Mouse (Mus musculus) lung, embryonic 16.5 days (tissue): Measurements from ENCODE around the gene Ankmy2. TPM values are rescaled to one million over a fixed set of nuclear protein-coding genes. Genes with fewer than 3 reads are reported as not detected.
A peak's percentile ranks its signal among the peaks of the same experiment; 100 is the strongest.
"Not testable (repeated sequence)": the region's sequence is repeated elsewhere in the genome, so short reads cannot be mapped to it uniquely, and the experiment has no call there.

Experiments used
- ATAC-seq: fragments of 200-750 bp; cut with Nextera tagmentation; 2 replicates; pipeline ENCODE4 v1.8.0; 2017; ENCODE audit warnings: low read depth, mild to moderate bottlenecking, moderate library complexity
- H3K27ac ChIP-seq: fragments of 300-500 bp; sonication (generic); 2 replicates; pipeline ENCODE4 v1.5.1; 2014; ENCODE audit warnings: mild to moderate bottlenecking, control low read depth, low read length
- H3K27me3 ChIP-seq: fragments of 300-500 bp; sonication (generic); 2 replicates; pipeline ENCODE4 v1.6.1; 2014; ENCODE audit warnings: low read depth, low read length, mixed read lengths; ENCODE audit not compliant: control insufficient read depth, insufficient read depth
- H3K36me3 ChIP-seq: fragments of 300-500 bp; sonication (generic); 2 replicates; pipeline ENCODE4 v1.6.1; 2014; ENCODE audit warnings: low read length; ENCODE audit not compliant: control insufficient read depth, insufficient read depth
- H3K4me1 ChIP-seq: fragments of 300-500 bp; sonication (generic); replicated peaks from 2 replicates; pipeline ENCODE4 v1.6.1; 2014; ENCODE audit warnings: low read length, mixed read lengths; ENCODE audit not compliant: control insufficient read depth, insufficient read depth
- H3K4me2 ChIP-seq: fragments of 300-500 bp; sonication (generic); 2 replicates; pipeline ENCODE4 v1.6.1; 2014; ENCODE audit warnings: low read depth, low read length, control low read depth
- H3K4me3 ChIP-seq: fragments of 300-500 bp; sonication (generic); 2 replicates; pipeline ENCODE4 v1.5.1; 2014; ENCODE audit warnings: mild to moderate bottlenecking, low read length, control low read depth
- H3K9ac ChIP-seq: fragments of 300-500 bp; sonication (generic); 2 replicates; pipeline ENCODE4 v1.6.1; 2014; ENCODE audit warnings: low read length, control low read depth
- H3K9me3 ChIP-seq: fragments of 300-500 bp; sonication (generic); 2 replicates; pipeline ENCODE4 v1.6.1; 2016; ENCODE audit warnings: low read length; ENCODE audit not compliant: control insufficient read depth
- whole genome bisulfite sequencing: fragments of 180-500 bp; shearing (Covaris S2); extraction: QIAGEN DNeasy Blood & Tissue Kit; methylation state at CpG from one replicate; pipeline ENCODE4 v1.1.7; 2014; 5-methylcytosine and 5-hydroxymethylcytosine counted together
- polyA plus RNA-seq: library from polyadenylated mRNA; unstranded; fragments of >200 nt; fragmentation: Nextera tagmentation; extraction: Ambion mirVana; gene quantifications from 2 replicates; pipeline ENCODE4 v1.2.1, GENCODE M21; 2015

The Ankmy2 gene
- polyA plus RNA-seq, 1 experiment from 2014 or later: 39.2 TPM

DNA sequence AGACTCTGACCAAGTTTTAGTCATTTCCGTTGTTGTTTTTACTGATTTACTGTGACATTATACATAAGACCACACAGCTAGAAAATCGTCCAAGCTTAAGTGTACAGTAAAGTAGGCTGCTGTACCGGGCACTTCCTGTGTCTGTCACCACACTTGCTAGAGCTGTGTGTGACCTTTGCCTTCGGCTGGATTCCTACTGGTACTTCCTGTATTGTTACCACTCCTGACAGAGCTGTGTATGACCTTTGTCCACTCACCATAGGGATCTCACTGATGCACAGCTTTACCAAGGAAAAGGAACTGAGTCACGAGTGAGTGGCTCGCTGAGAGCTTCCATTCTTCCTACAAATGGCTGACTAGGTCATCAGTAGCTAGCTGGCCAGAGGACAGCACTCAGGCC is 30.2 kb downstream of the Ankmy2 start:
- Histone ChIP-seq H3K4me2 (no peak overlapping the region), H3K4me3 (no peak overlapping the region), H3K27me3 (no peaks in the 10 kb centered on the region), H3K4me1 (no peaks in the 10 kb centered on the region), H3K27ac (no peak overlapping the region), H3K9me3 (no peaks in the 10 kb centered on the region), H3K9ac (no peak overlapping the region), H3K36me3 (peaks cover 36% of the 10 kb centered on the region)
- WGBS: 63% methylated on average over 6 of the region's 6 CpGs
- ATAC-seq: no peak

DNA sequence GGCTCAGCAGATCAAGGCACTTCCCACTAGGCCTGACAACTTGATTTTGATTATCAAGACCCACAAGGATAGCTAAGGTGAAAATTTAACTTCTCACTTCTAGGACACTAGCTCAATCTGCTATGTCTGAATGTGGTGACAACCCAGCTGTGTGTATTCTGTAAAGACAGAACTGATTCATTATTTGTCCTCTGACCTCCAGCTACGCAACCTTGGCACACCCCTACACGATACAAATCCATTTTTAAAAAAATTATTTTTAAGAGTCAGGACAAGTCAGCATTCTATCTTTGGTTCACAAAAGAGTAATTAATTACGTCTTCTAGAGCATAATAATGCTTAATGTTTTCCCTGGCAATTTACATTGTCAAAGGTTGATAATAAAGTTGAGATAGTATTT is 32.7 kb downstream of the Ankmy2 start:
- H3K4me1 ChIP-seq: no peaks in the 10 kb centered on the region
- H3K9ac ChIP-seq: no peak overlapping the region
- no peaks in the 10 kb centered on the region for H3K27me3 ChIP-seq
- H3K4me3 ChIP-seq: no peak overlapping the region
- no peak overlapping the region for H3K4me2 ChIP-seq
- H3K27ac ChIP-seq: no peak overlapping the region
- WGBS: 91% methylated on average over 3 of the region's 3 CpGs
- no peaks in the 10 kb centered on the region for H3K9me3 ChIP-seq
- no peak for ATAC-seq
- peaks cover 45% of the 10 kb centered on the region for H3K36me3 ChIP-seq

DNA sequence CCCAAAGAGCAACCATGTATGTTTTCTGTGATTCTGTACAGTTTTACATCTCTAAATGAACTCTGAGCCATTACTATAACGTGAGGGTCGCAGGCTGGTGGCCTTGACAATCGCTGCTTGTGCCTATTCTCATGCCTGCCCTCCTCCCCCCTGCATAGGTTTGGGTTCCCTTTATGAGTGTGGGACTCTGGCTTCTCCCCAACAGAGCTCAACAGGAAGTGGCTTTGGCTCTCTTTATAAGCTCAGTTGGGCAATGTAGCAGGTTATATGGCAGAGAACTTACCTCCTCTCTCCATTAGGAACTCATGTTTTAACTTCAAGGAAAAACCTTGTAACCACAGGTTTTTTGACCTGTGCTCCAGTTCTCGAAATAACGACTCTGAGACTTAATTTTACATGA is 33.4 kb downstream of the Ankmy2 start:
- Histone ChIP-seq H3K9ac (no peak overlapping the region), H3K27me3 (no peaks in the 10 kb centered on the region), H3K27ac (no peak overlapping the region), H3K4me1 (no peaks in the 10 kb centered on the region), H3K36me3 (peaks cover 49% of the 10 kb centered on the region), H3K9me3 (no peaks in the 10 kb centered on the region), H3K4me2 (no peak overlapping the region), H3K4me3 (no peak overlapping the region)
- WGBS: 85% methylated on average over 5 of the region's 5 CpGs
- ATAC-seq: no peak

DNA sequence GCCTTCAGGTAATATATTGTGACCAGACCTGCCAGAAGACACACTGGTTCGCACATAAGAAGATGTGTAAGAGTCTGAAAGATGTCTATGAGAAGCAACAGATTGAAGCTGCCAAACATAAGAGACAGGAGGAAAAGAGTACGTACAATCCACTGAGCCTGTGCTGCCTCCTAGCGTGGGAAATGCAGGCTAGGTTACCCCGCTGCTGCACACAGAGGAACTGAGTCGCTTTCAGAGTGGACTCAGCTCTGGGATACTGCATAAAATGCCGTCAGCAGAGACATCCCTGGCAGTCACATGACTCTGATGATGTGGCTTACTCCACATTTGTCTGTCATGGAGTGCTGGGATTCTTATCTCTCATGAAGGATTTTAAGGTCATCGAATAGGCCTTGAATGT is 38.1 kb downstream of the Ankmy2 start:
- Histone ChIP-seq H3K9ac (no peak overlapping the region), H3K4me2 (no peak overlapping the region), H3K4me1 (no peaks in the 10 kb centered on the region), H3K36me3 (peaks cover 54% of the 10 kb centered on the region), H3K27me3 (no peaks in the 10 kb centered on the region), H3K9me3 (peaks cover 15% of the 10 kb centered on the region), H3K4me3 (no peak overlapping the region), H3K27ac (no peak overlapping the region)
- ATAC-seq: no peak
- 92% methylated on average over 7 of the region's 7 CpGs for WGBS

DNA sequence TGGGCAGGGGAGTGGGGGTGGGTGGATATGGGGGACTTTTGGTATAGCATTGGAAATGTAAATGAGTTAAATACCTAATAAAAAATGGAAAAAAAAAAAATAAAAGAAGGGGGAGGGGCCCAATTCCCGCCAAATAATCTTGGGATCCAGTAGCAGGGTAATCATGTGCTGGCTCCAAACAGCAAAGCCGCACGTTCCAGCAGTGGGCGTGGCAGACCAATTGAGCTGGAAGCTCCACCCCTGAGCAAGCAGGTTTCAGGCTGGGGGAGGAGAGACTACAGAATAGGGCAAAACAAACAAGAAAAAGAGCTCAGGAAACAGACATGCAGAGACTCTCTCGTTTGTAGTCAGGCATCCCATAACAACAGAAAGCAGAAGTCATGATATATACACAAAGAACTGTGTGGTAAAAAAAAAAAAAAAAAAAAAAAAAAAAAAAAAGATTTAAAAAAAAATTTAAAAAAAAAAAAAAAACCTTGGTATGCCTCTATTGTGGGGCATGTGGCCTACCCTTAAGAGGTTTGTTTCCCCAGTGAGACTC is 48.7 kb downstream of the Ankmy2 start:
- 47% methylated on average over 5 of the region's 5 CpGs for WGBS

DNA sequence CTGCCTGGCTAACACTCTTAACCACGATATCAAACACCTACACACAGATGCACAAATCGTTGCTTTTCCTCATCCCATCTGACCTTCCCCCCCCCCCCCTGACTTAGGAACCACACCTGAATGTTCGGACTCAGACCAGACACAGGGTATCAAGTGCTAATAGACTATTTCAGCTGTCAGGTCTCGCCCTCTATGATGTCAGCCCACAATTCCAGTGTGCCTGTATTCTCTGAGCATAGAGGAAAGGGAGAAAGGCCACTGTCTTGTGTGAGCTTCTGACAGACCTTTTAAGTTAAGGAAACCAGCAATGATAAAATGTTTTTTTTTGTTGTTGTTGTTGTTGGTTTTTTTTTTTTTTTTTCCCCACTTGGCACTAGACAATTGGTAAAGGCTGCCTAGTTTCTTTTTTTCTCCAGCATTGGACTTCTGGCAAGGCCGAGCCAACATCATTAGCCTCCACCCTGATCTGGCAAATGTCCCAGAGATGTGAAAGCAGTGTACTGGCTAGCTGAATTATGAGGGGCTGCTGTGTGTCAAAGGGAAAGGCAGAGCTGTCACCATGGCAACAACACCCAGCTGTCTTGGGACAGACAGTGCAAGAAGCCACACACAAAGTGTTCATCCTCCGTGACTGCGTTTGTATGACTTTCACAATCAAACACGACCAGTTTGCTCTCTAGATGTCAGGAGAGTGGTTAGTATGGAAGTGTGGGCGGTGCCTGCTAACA is 50.3 kb downstream of the Ankmy2 start:
- no peaks in the 10 kb centered on the region for H3K27me3 ChIP-seq
- 48% methylated on average over 9 of the region's 9 CpGs for WGBS

More for the DNA sequence above, 48.7 kb downstream of the Ankmy2 start:
- not testable (repeated sequence) for H3K4me1 ChIP-seq, H3K4me2 ChIP-seq, H3K4me3 ChIP-seq, H3K9me3 ChIP-seq, H3K36me3 ChIP-seq, H3K27ac ChIP-seq, H3K9ac ChIP-seq, H3K27me3 ChIP-seq
- peak; percentile 20; the same call in 1 of the 2 replicates for ATAC-seq

DNA sequence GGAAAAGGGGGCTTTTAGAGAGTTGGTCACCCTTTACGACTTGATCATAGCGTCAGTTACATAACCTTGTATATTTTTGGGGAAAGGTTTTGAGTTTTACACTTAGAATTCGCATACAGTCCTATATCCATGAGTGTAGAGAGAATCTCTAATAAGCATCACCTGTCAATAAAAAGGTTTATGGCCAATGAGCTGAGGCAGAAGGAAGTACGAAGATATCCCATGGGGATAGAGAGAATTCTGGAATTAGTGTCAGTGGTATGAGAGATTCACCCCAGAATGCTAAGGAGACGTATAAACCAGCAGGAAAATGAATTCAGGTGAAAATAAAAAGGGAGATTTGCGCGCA is 50.9 kb downstream of the Ankmy2 start:
- H3K36me3 ChIP-seq: no peaks in the 10 kb centered on the region
- H3K4me3 ChIP-seq: peak overlapping the region; percentile 24; the same call in 1 of the 2 replicates
- H3K4me1 ChIP-seq: peaks cover 7% of the 10 kb centered on the region; the same call in 1 of the 2 replicates
- no peaks in the 10 kb centered on the region for H3K9me3 ChIP-seq
- H3K9ac ChIP-seq: no peak overlapping the region
- ATAC-seq: no peak
- no peak overlapping the region for H3K27ac ChIP-seq
- H3K27me3 ChIP-seq: no peaks in the 10 kb centered on the region
- 73% methylated on average over 7 of the region's 7 CpGs for WGBS
- peak overlapping the region; percentile 47 for H3K4me2 ChIP-seq

More for the DNA sequence above, 50.3 kb downstream of the Ankmy2 start:
- Histone ChIP-seq H3K9ac (no peak overlapping the region), H3K4me2 (peak overlapping the region; percentile 47), H3K4me1 (peaks cover 7% of the 10 kb centered on the region; the same call in 1 of the 2 replicates), H3K27ac (no peak overlapping the region), H3K9me3 (no peaks in the 10 kb centered on the region), H3K36me3 (no peaks in the 10 kb centered on the region), H3K4me3 (peak overlapping the region; percentile 24)
- peak; percentile 96 for ATAC-seq

DNA sequence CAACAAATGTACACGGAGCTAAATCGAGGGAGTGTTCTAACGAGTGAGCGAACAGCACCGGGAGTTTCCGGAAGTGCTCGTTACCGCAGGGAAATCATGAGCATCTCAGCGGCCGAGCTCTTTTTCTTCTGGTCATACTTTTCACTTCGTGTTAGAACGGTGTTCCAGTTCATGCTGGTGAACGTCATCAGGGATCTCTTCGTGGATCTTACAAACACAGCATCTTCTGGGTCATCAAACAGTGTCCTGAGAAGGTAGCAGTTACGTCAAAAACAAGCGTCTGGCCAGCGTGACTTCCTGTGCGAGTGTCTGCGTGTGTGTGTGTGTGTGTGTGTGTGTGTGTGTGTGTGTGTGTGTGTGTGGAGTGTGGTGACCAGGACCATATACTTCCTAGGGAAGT is 51.5 kb downstream of the Ankmy2 start:
- Histone ChIP-seq H3K9ac (no peak overlapping the region), H3K4me3 (no peak overlapping the region), H3K9me3 (no peaks in the 10 kb centered on the region), H3K36me3 (no peaks in the 10 kb centered on the region), H3K27me3 (no peaks in the 10 kb centered on the region), H3K4me1 (peaks cover 7% of the 10 kb centered on the region; the same call in 1 of the 2 replicates), H3K4me2 (no peak overlapping the region), H3K27ac (no peak overlapping the region)
- WGBS: 69% methylated on average over 19 of the region's 19 CpGs
- ATAC-seq: no peak

DNA sequence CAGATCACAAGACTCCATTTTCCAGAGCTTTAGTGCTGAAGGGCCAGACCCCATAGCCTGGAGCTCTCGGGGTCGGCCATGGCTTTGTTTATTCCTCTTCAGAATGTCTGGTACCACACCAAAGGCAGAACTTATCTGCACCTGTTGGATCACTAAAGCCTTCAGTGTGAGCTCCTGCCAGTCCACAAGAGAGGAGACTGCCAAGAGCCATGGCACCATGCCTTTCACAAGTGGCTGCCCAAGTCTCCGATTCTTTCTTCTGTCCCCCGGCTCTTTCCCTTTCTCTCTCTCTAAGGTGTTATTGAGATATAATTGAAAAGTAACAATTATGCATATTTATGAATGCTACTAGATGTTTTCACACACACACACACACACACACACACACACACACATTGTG is 53.2 kb downstream of the Ankmy2 start:
- no peak overlapping the region for H3K27ac ChIP-seq
- no peaks in the 10 kb centered on the region for H3K36me3 ChIP-seq
- no peak overlapping the region for H3K9ac ChIP-seq
- H3K9me3 ChIP-seq: no peaks in the 10 kb centered on the region
- peaks cover 7% of the 10 kb centered on the region; the same call in 1 of the 2 replicates for H3K4me1 ChIP-seq
- 63% methylated on average over 4 of the region's 4 CpGs for WGBS
- H3K4me2 ChIP-seq: no peak overlapping the region
- H3K4me3 ChIP-seq: no peak overlapping the region
- H3K27me3 ChIP-seq: no peaks in the 10 kb centered on the region
- ATAC-seq: no peak
